Mouse (Mus musculus) limb, embryonic 15.5 days (tissue): ENCODE results near the gene Nckap1l. TPM values are rescaled to one million over a fixed set of nuclear protein-coding genes. Genes with fewer than 3 reads are reported as not detected.

Experiments used
- ATAC-seq: fragments of 200-750 bp; cut with Nextera tagmentation; 2 replicates; pipeline ENCODE4 v1.8.0; 2017; ENCODE audit warnings: low read depth, moderate TSS enrichment; ENCODE audit not compliant: insufficient number of reproducible peaks, low FRiP score, low TSS enrichment
- H3K27ac ChIP-seq: fragments of 300-500 bp; sonication (generic); 2 replicates; pipeline ENCODE4 v1.5.1; 2015; ENCODE audit warnings: moderate library complexity, mild to moderate bottlenecking, inconsistent platforms
- H3K27me3 ChIP-seq: fragments of 300-500 bp; sonication (generic); 2 replicates; pipeline ENCODE4 v1.6.1; 2015; ENCODE audit warnings: inconsistent platforms
- H3K36me3 ChIP-seq: fragments of 300-500 bp; sonication (generic); 2 replicates; pipeline ENCODE4 v1.6.1; 2015; ENCODE audit warnings: inconsistent platforms
- H3K4me1 ChIP-seq: fragments of 300-500 bp; sonication (generic); 2 replicates; pipeline ENCODE4 v1.6.1; 2015; ENCODE audit warnings: inconsistent platforms
- H3K4me2 ChIP-seq: fragments of 300-500 bp; sonication (generic); 2 replicates; pipeline ENCODE4 v1.6.1; 2015; ENCODE audit warnings: mild to moderate bottlenecking, inconsistent platforms
- H3K4me3 ChIP-seq: fragments of 300-500 bp; sonication (generic); 2 replicates; pipeline ENCODE4 v1.5.1; 2015; ENCODE audit warnings: mild to moderate bottlenecking, inconsistent platforms
- H3K9ac ChIP-seq: fragments of 300-500 bp; sonication (generic); 2 replicates; pipeline ENCODE4 v1.6.1; 2015; ENCODE audit warnings: inconsistent platforms
- H3K9me3 ChIP-seq: fragments of 300-500 bp; sonication (generic); 2 replicates; pipeline ENCODE4 v1.6.1; 2016; ENCODE audit warnings: inconsistent platforms
- WGBS: fragments of 180-500 bp; shearing (Covaris S2); methylation state at CpG from one replicate; pipeline ENCODE4 v1.1.7; 2015; 5-methylcytosine and 5-hydroxymethylcytosine counted together
- polyA plus RNA-seq: library from polyadenylated mRNA; unstranded; fragments of >200 nt; fragmentation: Nextera tagmentation; extraction: Ambion mirVana; gene quantifications from 2 replicates; pipeline ENCODE4 v1.2.1, GENCODE M21; 2015

Gene Nckap1l
- polyA plus RNA-seq, 1 experiment from 2014 or later = 5.0 TPM

DNA sequence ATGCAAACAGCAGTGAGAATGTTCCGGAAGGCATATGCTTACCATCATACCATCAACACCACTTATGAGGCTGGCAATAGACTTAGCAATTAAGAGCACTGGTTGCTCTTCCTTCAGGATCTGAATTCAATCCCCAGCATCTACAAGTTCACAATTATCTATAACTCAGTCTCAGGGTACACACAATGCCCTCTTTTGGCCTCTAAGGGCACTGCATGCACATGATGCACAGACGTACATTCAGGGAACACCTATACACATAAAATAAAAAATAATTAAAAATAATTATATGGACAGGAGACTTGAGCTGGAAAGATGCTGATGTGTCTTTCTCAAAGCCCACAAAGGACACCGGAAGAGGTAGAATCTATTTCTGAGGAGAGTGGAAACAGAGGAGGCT is 94.4 kb downstream of the Nckap1l start:
- Histone ChIP-seq H3K9me3 (no peaks in the 10 kb centered on the region), H3K9ac (no peak overlapping the region), H3K27ac (no peak overlapping the region), H3K27me3 (no peaks in the 10 kb centered on the region), H3K4me2 (no peak overlapping the region), H3K4me3 (no peak overlapping the region), H3K36me3 (no peaks in the 10 kb centered on the region), H3K4me1 (no peaks in the 10 kb centered on the region)
- no peak for ATAC-seq
- 78% methylated on average over 3 of the region's 3 CpGs for WGBS

Other genes with a start within 250 kb of the Nckap1l start
- gene Cbx5, start 214.0 kb upstream of the Nckap1l start, polyA plus RNA-seq = 92.8 and 98.4 TPM in 2 replicates
- 593 and 673 TPM in 2 replicates for gene Hnrnpa1, start 213.4 kb upstream of the Nckap1l start, polyA plus RNA-seq
- 1.5 and 2.2 TPM in 2 replicates for gene Nfe2, start 195.4 kb upstream of the Nckap1l start, polyA plus RNA-seq
- gene Copz1, start 181.1 kb upstream of the Nckap1l start, polyA plus RNA-seq = 270 and 286 TPM in 2 replicates
- gene Gpr84, start 143.2 kb upstream of the Nckap1l start, polyA plus RNA-seq = 0.20 and 0.36 TPM in 2 replicates
- gene Zfp385a, start 113.7 kb upstream of the Nckap1l start, polyA plus RNA-seq = 17.1 and 19.4 TPM in 2 replicates
- gene Itga5, start 87.0 kb upstream of the Nckap1l start, polyA plus RNA-seq = 62.0 and 64.9 TPM in 2 replicates
- not detected in 2 replicates for gene Gtsf1, start 23.3 kb upstream of the Nckap1l start, polyA plus RNA-seq
- not detected in 2 replicates for gene Gtsf2, start 5.3 kb upstream of the Nckap1l start, polyA plus RNA-seq
- gene Pde1b, start 49.2 kb downstream of the Nckap1l start, polyA plus RNA-seq = 3.9 and 4.4 TPM in 2 replicates
- gene Ppp1r1a, start 84.2 kb downstream of the Nckap1l start, polyA plus RNA-seq = 7.6 and 9.0 TPM in 2 replicates
- not detected in 2 replicates for gene Glycam1, start 111.3 kb downstream of the Nckap1l start, polyA plus RNA-seq